Mouse (Mus musculus) inflammation-experienced regulatory T-cells, adult 6 months (primary cell): ENCODE measurements around the gene H2al1a. TPM values are rescaled to one million over a fixed set of nuclear protein-coding genes. Genes with fewer than 3 reads are reported as not detected.

Experiments used
- ATAC-seq: one replicate; pipeline ENCODE4 v1.8.0; 2017
- polyA plus RNA-seq, 3 experiments: library from polyadenylated mRNA; unstranded; fragments of 100-300 nt; shearing (Covaris generic); gene quantifications; one replicate each; pipeline ENCODE4 v1.2.1; 2017

The H2al1a gene
- polyA plus RNA-seq, 3 experiments from 2014 or later = not detected

DNA sequence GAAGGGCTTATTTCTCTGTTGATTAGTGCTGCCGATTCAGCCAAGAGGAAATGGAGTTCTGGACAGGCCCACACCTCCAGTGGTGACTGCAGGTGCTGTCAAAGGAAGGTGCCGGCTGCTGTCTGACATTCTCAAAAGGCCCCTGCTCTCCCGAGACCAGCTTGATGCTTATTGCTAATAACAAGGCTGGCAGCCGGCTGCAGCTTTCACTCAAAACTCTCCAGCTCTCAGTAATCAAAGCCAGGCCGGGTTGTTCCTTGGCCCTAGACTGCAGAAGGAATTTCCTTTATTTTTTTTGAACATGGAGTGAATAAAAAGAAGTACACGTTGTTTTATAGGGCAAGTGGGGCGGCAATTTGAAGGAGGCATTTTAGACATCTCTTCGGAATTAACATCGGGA, 46.7 kb downstream of the H2al1a start:
- ATAC-seq = no peak

DNA sequence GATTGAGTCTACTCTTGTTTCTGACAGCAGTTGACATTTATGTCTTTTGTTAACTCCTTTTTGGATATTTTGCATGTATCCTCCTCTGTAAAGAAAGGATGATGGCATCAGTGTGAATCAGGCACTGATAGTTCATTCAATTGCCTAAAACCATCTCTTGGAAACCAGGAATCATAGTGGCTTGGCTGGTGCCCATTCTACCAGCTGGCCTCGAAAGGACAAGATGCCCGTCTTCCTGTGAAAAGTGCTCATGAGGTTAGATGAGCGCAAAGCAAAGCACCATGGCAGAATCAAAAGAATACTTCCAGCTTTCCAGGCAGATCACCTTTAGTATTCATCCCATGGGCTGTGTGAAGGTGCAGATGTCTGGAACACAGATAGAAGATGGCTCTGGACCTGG, 47.7 kb downstream of the H2al1a start:
- no peak for ATAC-seq

Other genes starting within 250 kb of the H2al1a start
- not detected for gene H2al1b, start 3.2 kb downstream of the H2al1a start, polyA plus RNA-seq
- not detected for gene H2al1c, start 6.4 kb downstream of the H2al1a start, polyA plus RNA-seq
- not detected for gene H2al1d, start 9.6 kb downstream of the H2al1a start, polyA plus RNA-seq
- not detected for gene H2al1e, start 12.7 kb downstream of the H2al1a start, polyA plus RNA-seq
- not detected for gene H2al1f, start 15.9 kb downstream of the H2al1a start, polyA plus RNA-seq
- gene H2al1g, start 19.0 kb downstream of the H2al1a start, polyA plus RNA-seq = not detected
- not detected for gene H2al1h, start 22.2 kb downstream of the H2al1a start, polyA plus RNA-seq
- gene H2al1i, start 25.4 kb downstream of the H2al1a start, polyA plus RNA-seq = not detected
- not detected for gene H2al1j, start 28.6 kb downstream of the H2al1a start, polyA plus RNA-seq